Mouse (Mus musculus) kidney, adult 18-20 months (tissue): ENCODE results near the gene Etl4.
A peak's percentile ranks its signal among the peaks of the same experiment; 100 is the strongest.
"Not testable (repeated sequence)": the region's sequence is repeated elsewhere in the genome, so short reads cannot be mapped to it uniquely, and the experiment has no call there.

Source experiments
- DNase-seq: peaks from one replicate; pipeline ENCODE4 v3.0.0; 2021

Etl4 gene

DNA sequence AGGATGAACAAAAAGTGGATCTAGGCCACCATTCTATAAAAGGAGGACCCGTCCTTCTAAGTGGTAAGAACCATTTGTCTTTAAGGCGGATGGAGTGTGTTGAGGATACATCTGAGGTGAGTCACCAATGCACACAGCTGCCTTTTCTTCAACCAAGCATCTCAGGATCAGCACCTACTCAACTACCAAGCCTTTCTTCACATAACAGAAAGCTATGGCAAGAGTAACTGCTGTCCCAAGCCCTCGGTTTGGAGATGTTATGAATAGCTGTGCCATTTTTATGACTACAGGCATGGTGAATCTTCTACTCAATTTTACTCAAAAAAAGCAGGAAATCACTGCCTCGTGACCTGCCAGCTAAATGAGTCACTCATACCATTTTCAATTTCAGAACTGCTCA, 258.6 kb downstream of the Etl4 start:
- no peak for DNase-seq

GRCm38 (mm10) chr2:20176456-20177184, 267.0 kb downstream of the Etl4 start:
- DNase-seq, result not testable (repeated sequence)

GRCm38 (mm10) chr2:20177236-20177635, 267.7 kb downstream of the Etl4 start:
- not testable (repeated sequence) for DNase-seq

GRCm38 (mm10) chr2:20180561-20180960, 271.0 kb downstream of the Etl4 start:
- not testable (repeated sequence) for DNase-seq

GRCm38 (mm10) chr2:20187223-20187622, 277.6 kb downstream of the Etl4 start:
- not testable (repeated sequence) for DNase-seq

GRCm38 (mm10) chr2:20203011-20203410, 293.4 kb downstream of the Etl4 start:
- no peak for DNase-seq

DNA sequence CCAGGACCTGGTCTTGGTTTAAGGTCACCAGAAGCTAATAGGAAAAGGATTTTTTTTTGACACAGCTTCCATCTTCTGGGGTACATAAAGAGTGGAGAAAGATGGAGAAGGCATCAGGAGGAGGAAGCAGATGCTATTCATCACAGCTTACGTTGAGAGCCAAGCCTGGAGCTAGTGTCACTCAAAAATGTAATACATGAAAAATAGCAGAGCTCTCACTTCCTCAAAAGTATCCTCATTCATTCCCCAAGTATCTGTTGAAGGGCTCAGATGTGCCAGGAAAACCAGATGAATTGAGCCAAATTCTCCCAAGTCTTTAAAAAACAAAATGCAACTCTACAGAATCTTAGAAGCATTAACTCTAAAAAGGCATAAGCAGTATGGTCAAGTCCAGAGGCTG, 297.1 kb downstream of the Etl4 start:
- DNase-seq, result no peak

DNA sequence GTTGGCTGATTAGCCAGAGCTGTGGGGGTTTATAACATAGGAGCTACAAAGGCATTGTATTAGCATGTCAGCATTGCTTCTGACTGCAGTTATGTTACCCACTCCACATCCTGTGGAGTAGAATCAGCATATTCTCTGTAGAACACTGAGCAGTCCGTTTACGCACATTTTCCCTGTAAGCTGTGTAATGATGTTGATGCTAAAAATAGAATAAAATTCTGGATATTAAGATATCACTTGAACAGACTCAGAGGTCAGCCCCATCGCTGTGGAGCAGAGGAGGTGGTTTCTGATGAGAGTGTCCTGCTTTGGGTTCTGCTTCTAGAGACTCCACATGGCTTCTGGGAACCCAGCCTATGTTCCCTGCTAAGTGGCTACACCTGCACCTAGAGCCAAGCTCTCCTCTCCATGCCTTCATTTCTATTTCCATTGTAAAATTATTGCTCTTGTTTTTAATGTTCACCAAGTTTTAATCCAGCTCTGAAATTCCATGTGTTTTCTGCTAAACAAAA, 299.2 kb downstream of the Etl4 start:
- DNase-seq, result no peak

- no peak for DNase-seq
These were observed 299.8 kb downstream of the Etl4 start for GRCm38 (mm10) chr2:20209359-20209758.

DNA sequence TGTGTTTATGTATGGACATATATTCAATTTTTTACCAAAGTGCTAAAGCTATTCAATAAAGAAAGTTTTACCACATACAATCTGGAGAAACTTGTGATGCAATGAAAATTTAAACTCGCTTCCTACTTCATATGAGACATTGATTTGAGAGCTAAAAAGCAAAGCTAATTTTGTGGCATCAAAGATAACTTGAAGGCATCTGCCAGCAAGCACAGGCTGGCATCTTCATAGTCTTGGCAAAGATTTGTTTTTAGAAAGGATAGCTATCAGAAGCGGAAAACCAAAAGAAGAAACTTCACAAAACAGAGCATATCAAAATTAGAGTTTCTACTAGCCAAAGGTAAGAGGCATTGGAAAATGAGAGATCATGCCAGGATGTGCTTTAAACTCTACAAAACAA, 306.7 kb downstream of the Etl4 start:
- DNase-seq, result no peak

DNA sequence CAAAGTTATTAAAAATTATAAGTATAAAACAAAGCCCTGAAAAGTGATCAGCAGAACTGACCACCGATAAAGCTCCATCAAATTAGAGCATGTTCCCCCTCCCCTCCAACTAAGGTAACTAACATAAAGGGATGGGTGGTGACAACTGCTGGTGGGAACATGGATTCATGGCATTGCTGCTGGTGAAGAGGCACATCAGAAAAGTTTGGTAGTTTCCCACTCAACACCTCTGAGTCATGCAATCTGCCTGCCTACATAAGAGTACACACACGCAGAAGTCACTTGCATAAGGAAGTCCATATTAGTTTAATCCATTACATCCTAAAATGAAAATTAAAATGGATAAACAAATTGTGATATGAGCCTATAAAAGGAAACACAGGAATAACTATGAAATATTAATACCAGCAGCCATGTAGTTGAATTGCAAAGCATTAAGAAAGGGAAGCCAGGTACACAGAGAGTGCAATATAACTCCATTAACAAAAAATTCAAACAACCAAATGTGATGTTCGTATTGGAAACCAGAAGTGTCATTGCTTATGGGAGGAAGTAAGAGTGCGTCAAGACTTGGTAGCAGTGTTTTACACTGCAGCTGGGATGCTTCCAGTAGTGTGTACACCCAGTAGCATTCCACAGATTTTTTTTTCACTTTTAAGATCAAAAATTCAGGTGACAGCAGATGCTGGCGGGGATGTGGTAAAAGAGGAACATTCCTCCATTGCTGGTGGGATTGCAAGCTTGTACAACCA, 307.3 kb downstream of the Etl4 start:
- no peak for DNase-seq

DNA sequence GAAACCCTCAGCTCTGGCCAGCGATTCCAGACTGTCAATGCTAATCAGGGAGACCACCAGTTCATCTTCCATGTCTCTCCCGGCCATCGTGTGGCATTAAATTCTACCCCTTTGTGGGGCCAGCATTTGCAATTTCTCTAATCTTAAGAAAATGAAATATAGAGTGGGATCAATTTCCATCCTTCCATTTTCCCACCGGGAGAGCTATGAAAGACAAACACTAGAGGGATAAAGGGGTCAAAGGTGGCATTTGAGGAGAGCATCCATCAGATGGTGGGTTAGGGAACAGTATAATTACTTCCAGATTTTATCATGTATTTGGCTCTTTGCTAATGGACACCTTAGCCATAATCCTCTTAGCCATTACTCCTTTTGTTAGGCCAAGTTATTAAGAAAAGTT, 321.8 kb downstream of the Etl4 start:
- no peak for DNase-seq

DNA sequence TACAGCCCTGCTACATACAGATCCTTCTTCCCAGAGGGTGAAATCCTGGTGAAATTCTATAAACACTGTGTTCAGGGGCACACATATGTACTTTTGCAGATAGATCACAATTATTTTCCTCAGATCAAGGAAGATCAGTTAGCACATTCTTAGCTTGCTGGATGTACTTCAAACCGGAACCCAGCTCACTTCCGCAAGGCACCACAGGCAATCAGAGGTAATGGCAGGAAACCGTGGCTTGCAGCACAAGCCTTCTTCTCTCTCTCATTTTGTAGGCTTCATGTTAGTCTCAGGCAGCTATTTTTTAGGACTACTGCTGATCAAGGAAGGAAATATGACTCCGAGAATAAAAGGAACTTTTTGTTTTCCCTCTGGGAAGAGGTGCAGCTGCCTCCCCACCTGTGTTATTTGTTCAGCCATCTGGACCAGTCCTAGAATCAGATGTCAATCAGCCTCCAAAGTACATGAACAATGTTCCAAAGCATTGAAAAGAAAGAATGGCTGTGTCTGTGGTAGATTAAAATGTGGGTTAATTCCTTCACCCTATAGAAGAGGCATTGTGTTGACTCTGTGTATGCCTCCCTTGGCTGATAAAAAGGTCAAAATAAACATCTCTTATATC, 338.6 kb downstream of the Etl4 start:
- no peak for DNase-seq

DNA sequence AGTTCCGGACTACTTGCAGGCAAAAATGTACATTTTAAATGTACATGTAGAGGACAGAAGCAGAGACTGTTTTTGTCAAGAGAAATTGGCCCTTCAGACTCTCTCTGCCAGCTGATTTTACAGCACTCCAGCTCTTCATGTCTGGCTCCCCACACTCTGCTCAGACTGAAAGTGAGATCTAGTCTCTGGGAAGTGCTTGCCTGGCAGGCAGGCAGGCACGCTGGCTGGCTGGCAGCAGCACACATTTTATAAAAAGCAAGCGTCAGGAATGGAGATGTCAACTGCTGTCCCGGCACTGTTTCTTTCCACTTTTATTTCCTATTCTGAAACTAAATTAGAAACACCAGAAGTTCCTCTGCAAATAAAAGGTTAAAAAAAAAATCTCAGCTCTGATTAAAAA, 339.8 kb downstream of the Etl4 start:
- DNase-seq, result no peak

GRCm38 (mm10) chr2:20276124-20276523, 366.5 kb downstream of the Etl4 start:
- DNase-seq, result peak; percentile 66

- DNase-seq, result no peak
These were observed 372.3 kb downstream of the Etl4 start for GRCm38 (mm10) chr2:20281903-20282302.

DNA sequence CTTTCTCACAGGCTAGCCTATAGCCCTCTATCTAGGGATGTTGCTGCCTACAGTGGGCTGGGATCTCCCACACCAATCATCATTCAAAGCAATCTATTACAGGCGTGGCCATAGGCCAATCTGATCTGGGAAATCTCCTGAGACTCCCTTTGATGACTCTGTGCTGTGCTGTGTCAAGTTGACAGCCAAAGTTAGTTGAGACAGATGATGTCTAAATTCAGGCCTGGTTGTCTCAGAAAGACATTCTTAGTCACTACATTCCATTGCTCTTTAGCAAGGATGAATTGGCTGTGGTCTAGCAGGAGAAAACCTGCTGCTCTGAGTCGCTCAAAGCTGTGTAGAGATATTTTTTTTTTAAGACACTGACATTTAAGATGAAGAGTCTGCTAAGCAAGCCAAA, 374.8 kb downstream of the Etl4 start:
- no peak for DNase-seq

DNA sequence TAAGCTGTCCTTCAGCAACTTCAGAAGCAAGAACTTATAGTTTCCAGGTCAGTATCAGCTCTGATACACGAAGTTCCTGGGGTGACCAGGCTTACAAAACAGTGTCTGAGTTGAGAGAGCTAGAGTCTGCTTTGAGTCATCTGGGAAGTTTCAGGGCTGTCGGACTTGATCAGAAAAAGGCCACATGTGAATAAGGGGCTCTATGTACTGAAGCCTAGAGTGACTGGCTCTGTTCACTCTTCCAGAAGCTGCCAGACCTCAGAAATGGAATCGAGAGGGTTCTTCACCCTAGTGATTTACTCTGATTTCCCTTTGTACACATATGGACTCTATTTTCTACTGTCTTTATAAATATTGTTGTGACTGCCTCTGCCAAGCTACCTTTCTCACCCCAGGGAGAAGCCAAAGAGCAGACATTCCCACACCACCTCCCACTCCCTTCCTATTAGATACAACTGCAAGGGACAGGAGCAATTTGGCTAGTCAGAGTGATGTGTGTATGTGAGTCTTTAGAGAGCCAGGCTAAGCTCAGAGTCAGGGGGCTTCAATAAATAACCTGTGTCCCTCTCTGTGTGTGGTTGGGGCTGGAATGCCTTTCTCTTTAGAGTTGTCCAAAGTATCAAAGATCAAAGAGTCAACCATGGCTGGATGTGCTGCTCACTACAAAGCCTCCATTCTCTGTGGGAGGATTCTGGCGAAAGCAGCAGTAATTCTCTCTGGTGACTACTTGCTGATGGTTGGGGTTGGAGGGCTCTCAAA, 381.6 kb downstream of the Etl4 start:
- no peak for DNase-seq

GRCm38 (mm10) chr2:20291741-20292110, 382.1 kb downstream of the Etl4 start:
- DNase-seq, result no peak

DNA sequence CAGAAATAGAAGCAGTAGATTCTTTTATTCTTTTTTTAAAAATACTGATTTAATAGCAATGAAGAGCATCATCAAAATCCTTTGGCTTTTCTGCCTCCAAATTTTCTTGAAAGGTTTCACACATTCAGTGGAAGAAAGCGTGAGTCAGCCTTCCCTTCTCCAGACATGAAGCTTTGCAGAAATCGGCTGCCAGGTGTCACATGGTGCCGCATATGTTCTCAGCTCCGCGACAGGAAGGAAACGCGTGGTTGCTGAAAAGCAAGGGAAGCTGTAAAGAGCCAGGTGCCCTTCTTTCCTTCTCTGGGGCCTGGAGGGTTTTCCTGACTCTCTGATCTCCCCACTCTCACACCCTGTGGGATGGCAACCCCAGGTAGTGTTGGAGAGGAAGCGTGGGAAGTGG, 383.8 kb downstream of the Etl4 start:
- no peak for DNase-seq

- DNase-seq, result no peak
These were observed 385.0 kb downstream of the Etl4 start for GRCm38 (mm10) chr2:20294596-20294995.

DNA sequence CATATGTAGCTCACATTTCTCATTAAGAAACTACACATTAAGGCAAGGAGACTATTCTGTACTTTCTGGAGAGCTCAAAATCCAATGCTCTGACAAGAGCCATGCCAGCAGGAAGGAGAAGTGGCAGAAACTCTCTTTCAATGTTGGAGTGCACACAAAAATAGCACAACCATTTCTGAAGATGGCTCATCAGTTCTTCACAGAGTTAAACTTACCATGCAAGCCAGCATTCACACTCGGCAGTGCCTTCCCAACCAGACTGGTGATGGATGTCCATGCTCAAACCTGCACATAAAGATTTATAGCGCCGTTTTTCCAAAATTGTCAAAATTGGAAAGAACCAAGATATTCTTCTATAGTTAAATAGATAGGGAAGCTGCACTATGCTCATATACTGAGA, 392.9 kb downstream of the Etl4 start:
- no peak for DNase-seq

DNA sequence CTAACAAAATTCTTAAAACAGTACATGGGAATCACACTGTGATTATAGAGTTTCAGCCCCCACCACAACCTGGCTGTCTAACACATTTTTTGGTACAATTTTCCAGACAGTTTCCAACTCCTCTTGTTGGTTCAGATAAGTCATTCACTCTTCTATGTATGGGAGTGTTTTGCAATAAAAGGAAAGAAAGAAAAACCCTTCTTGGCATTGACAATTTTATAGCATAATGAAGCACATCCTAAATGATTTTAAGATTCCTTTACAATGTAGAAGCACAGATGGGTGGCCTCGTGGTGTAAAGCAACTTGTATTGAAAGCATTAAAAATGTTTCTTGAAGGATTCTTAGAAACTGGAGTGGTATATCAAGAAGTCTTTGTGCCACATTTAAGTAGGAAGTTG, 415.4 kb downstream of the Etl4 start:
- no peak for DNase-seq
